In the genomic region with DNA sequence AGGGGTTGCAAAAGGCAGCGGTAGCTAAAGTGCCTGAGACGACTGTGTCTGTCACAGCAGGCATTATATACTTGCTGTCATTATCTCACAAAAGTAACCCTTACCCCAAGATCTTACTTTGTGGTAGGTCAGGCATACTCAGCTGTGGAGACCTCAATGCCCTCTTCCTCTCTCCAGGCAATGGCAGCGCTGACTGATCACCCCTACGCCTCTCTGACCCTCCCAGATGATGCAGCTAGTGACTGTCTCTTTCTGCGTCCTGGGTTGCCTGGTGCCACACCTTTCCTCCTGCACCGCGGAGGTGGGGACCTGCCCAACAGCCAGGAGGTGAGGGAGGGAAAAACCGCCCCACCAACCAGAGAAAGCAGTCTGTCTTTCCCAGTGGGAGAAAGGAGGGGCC, we compare ENCODE assay signal across 13 mouse cellular contexts. TPM values are rescaled to one million over a fixed set of nuclear protein-coding genes. Genes with fewer than 3 reads are reported as not detected.
A peak's percentile ranks its signal among the peaks of the same experiment; 100 is the strongest.
DNase-seq lines count a peak whose midpoint lies in the region; ATAC-seq and TF ChIP-seq lines count a peak whose summit lies in the region.
"Had no signal": no experiment of that assay in that cellular context is flagged by ENCODE, and none has a peak within 500 bp of the region (broad histone marks: within the 10 kb centered on the region; RNA-seq: fewer than 3 reads in every experiment).

No protein-coding gene starts in this region.

- peaks cover 42% of the 10 kb centered on the region for H3K4me1 ChIP-seq in heart, embryonic 12.5 days (replicated peaks)
- H3K4me1 ChIP-seq in midbrain, embryonic 10.5 days = peaks cover 59% of the 10 kb centered on the region
- peaks cover 4% of the 10 kb centered on the region for H3K4me1 ChIP-seq in midbrain, postnatal 0 days (ENCODE audit: insufficient read depth, low read length)
- peaks cover 37% of the 10 kb centered on the region for H3K4me1 ChIP-seq in embryonic facial prominence, embryonic 13.5 days
- peaks cover 45% of the 10 kb centered on the region for H3K4me1 ChIP-seq in stomach, embryonic 16.5 days (ENCODE audit: control insufficient read depth, insufficient read depth, low read length)

- no peak for TF ChIP-seq CTCF in midbrain, postnatal 0 days (IDR thresholded peaks at IDR 0.05)

- no peak overlapping the region for H3K27ac ChIP-seq in heart, embryonic 12.5 days (ENCODE audit: poor library complexity, severe bottlenecking)
- no peak overlapping the region for H3K27ac ChIP-seq in midbrain, embryonic 10.5 days (replicated peaks)
- no peak overlapping the region for H3K27ac ChIP-seq in midbrain, postnatal 0 days (ENCODE audit: low read depth, low read length)
- no peak overlapping the region for H3K27ac ChIP-seq in embryonic facial prominence, embryonic 13.5 days
- H3K27ac ChIP-seq in stomach, embryonic 16.5 days (ENCODE audit: low read length) = 0 out of 2 replicates have a peak overlapping the region, but pooled peaks have one; percentile 36
- H3K27ac ChIP-seq: liver, embryonic 14.5 days had no signal

- no peaks in the 10 kb centered on the region for H3K9me3 ChIP-seq in heart, embryonic 12.5 days (replicated peaks)
- no peaks in the 10 kb centered on the region for H3K9me3 ChIP-seq in midbrain, embryonic 10.5 days (replicated peaks)
- H3K9me3 ChIP-seq in midbrain, postnatal 0 days (ENCODE audit: low read length) = no peaks in the 10 kb centered on the region
- H3K9me3 ChIP-seq in embryonic facial prominence, embryonic 13.5 days = no peaks in the 10 kb centered on the region
- no peaks in the 10 kb centered on the region for H3K9me3 ChIP-seq in stomach, embryonic 16.5 days (replicated peaks; ENCODE audit: control insufficient read depth, low read length)

- WGBS in heart, embryonic 12.5 days = 80% methylated on average over 8 of the region's 8 CpGs
- WGBS in midbrain, embryonic 10.5 days = 88% methylated on average over 8 of the region's 8 CpGs
- whole genome bisulfite sequencing in midbrain, postnatal 0 days = 88% methylated on average over 8 of the region's 8 CpGs
- WGBS in embryonic facial prominence, embryonic 13.5 days = 83% methylated on average over 8 of the region's 8 CpGs
- WGBS in stomach, embryonic 16.5 days = 75% methylated on average over 8 of the region's 8 CpGs

- no peak overlapping the region for H3K9ac ChIP-seq in heart, embryonic 12.5 days
- H3K9ac ChIP-seq in midbrain, postnatal 0 days (replicated peaks; ENCODE audit: low read length, poor library complexity, severe bottlenecking) = no peak overlapping the region
- H3K9ac ChIP-seq in embryonic facial prominence, embryonic 13.5 days = no peak overlapping the region
- H3K9ac ChIP-seq in stomach, embryonic 16.5 days (ENCODE audit: low read length) = peak overlapping the region; percentile 23; the same call in 1 of the 2 replicates
- H3K9ac ChIP-seq: liver, embryonic 14.5 days had no signal

- H3K4me2 ChIP-seq in heart, embryonic 12.5 days = no peak overlapping the region
- H3K4me2 ChIP-seq in midbrain, postnatal 0 days (ENCODE audit: low read depth, low read length, poor library complexity, severe bottlenecking) = no peak overlapping the region
- peak overlapping the region; percentile 96 for H3K4me2 ChIP-seq in embryonic facial prominence, embryonic 13.5 days
- no peak overlapping the region for H3K4me2 ChIP-seq in stomach, embryonic 16.5 days (ENCODE audit: low read depth, low read length)

- no peak overlapping the region for H3K4me3 ChIP-seq in heart, embryonic 12.5 days
- peak overlapping the region; percentile 88 for H3K4me3 ChIP-seq in midbrain, embryonic 10.5 days
- H3K4me3 ChIP-seq in midbrain, postnatal 0 days (ENCODE audit: low read depth, low read length) = no peak overlapping the region
- H3K4me3 ChIP-seq in embryonic facial prominence, embryonic 13.5 days = peak overlapping the region; percentile 76
- H3K4me3 ChIP-seq in stomach, embryonic 16.5 days (replicated peaks; ENCODE audit: low read length) = no peak overlapping the region

- peaks cover 52% of the 10 kb centered on the region for H3K36me3 ChIP-seq in heart, embryonic 12.5 days
- H3K36me3 ChIP-seq in midbrain, embryonic 10.5 days = peaks cover 56% of the 10 kb centered on the region
- peaks cover 6% of the 10 kb centered on the region; the same call in 1 of the 2 replicates for H3K36me3 ChIP-seq in midbrain, postnatal 0 days (ENCODE audit: insufficient read depth, low read length)
- H3K36me3 ChIP-seq in embryonic facial prominence, embryonic 13.5 days = peaks cover 54% of the 10 kb centered on the region
- H3K36me3 ChIP-seq in stomach, embryonic 16.5 days (ENCODE audit: control insufficient read depth, insufficient read depth, low read length) = peaks cover 15% of the 10 kb centered on the region

- peak; percentile 92 for DNase-seq in heart, adult 11 months
- DNase-seq in midbrain, embryonic 10.5 days (ENCODE audit: low spot score) = no peak
- DNase-seq in midbrain, postnatal 0 days (ENCODE audit: low spot score) = no peak
- no peak for DNase-seq in layer of hippocampus, postnatal 14 days (ENCODE audit: low spot score in 2 of 2)
- DNase-seq: adrenal gland, adult 8-10 months had no signal

- no peak for ATAC-seq in heart, embryonic 12.5 days (ENCODE audit: insufficient number of reproducible peaks, low FRiP score)
- ATAC-seq in midbrain, postnatal 0 days (ENCODE audit: low FRiP score) = no peak
- no peak for ATAC-seq in embryonic facial prominence, embryonic 13.5 days (ENCODE audit: insufficient number of reproducible peaks, insufficient read depth, low FRiP score, low TSS enrichment, low read depth)
- no peak for ATAC-seq in stomach, embryonic 16.5 days (ENCODE audit: insufficient read depth, low FRiP score)
- ATAC-seq: intestine, embryonic 16.5 days had no signal

- peaks cover 37% of the 10 kb centered on the region for H3K27me3 ChIP-seq in heart, embryonic 12.5 days (replicated peaks)
- peaks cover 46% of the 10 kb centered on the region for H3K27me3 ChIP-seq in midbrain, embryonic 10.5 days (ENCODE audit: low read depth, poor library complexity, severe bottlenecking)
- peaks cover 20% of the 10 kb centered on the region; the same call in 1 of the 2 replicates for H3K27me3 ChIP-seq in midbrain, postnatal 0 days (ENCODE audit: insufficient read depth, low read length)
- peaks cover 31% of the 10 kb centered on the region for H3K27me3 ChIP-seq in embryonic facial prominence, embryonic 13.5 days
- no peaks in the 10 kb centered on the region for H3K27me3 ChIP-seq in stomach, embryonic 16.5 days (ENCODE audit: control insufficient read depth, insufficient read depth, low read length)

RNA-seq across cellular contexts. Expression of a gene that starts 2.5 kb away (rescaled TPM):
- polyA plus RNA-seq in heart, embryonic 12.5 days (2016; fragmentation: Nextera tagmentation; extraction: Ambion mirVana) = 192 and 205 TPM in 2 replicates
- polyA plus RNA-seq in midbrain, embryonic 10.5 days (2016; fragmentation: Nextera tagmentation; extraction: Ambion mirVana) = 527 and 597 TPM in 2 replicates
- 159 and 204 TPM in 2 replicates for total RNA-seq in midbrain, postnatal 0 days (2014; rRNA removed)
- 210 and 213 TPM in 2 replicates for polyA plus RNA-seq in midbrain, postnatal 0 days (2015; fragmentation: Nextera tagmentation; extraction: Ambion mirVana)
- 358 and 374 TPM in 2 replicates for polyA plus RNA-seq in embryonic facial prominence, embryonic 13.5 days (2015; fragmentation: Nextera tagmentation; extraction: Ambion mirVana)
- 190 and 193 TPM in 2 replicates for polyA plus RNA-seq in stomach, embryonic 16.5 days (2015; fragmentation: Nextera tagmentation; extraction: Ambion mirVana)
- 10 to 100 TPM; 26.4 to 33.1 TPM for total RNA-seq in layer of hippocampus, postnatal 14 days (2021)

RNA-seq across cellular contexts. Expression of a gene that starts 3.9 kb away (rescaled TPM):
- polyA plus RNA-seq in heart, embryonic 12.5 days (2016; fragmentation: Nextera tagmentation; extraction: Ambion mirVana) = 0.27 TPM in 1 of 2 replicates, not detected in the other
- polyA plus RNA-seq in midbrain, embryonic 10.5 days (2016; fragmentation: Nextera tagmentation; extraction: Ambion mirVana) = 0.17 TPM in 2 replicates
- total RNA-seq in midbrain, postnatal 0 days (2014; rRNA removed) = 2.4 TPM in 1 of 2 replicates, not detected in the other
- not detected in 2 replicates for polyA plus RNA-seq in midbrain, postnatal 0 days (2015; fragmentation: Nextera tagmentation; extraction: Ambion mirVana)
- polyA plus RNA-seq in embryonic facial prominence, embryonic 13.5 days (2015; fragmentation: Nextera tagmentation; extraction: Ambion mirVana) = 0.87 and 1.0 TPM in 2 replicates
- 50.6 and 109 TPM in 2 replicates for polyA plus RNA-seq in stomach, embryonic 16.5 days (2015; fragmentation: Nextera tagmentation; extraction: Ambion mirVana)
- total RNA-seq in layer of hippocampus, postnatal 14 days (2021) = not detected
- total RNA-seq: adrenal gland, adult 8-10 months; granulocyte monocyte progenitor cell, adult 5-6 weeks; left cerebral cortex, adult 8-10 months had no signal
- polyA plus RNA-seq: neural tube, embryonic 14.5 days had no signal

RNA-seq across cellular contexts. Expression of a gene that starts 4.7 kb away (rescaled TPM):
- 1.2 and 2.0 TPM in 2 replicates for polyA plus RNA-seq in heart, embryonic 12.5 days (2016; fragmentation: Nextera tagmentation; extraction: Ambion mirVana)
- polyA plus RNA-seq in midbrain, embryonic 10.5 days (2016; fragmentation: Nextera tagmentation; extraction: Ambion mirVana) = 1.3 TPM in 2 replicates
- not detected in 2 replicates for total RNA-seq in midbrain, postnatal 0 days (2014; rRNA removed)
- polyA plus RNA-seq in midbrain, postnatal 0 days (2015; fragmentation: Nextera tagmentation; extraction: Ambion mirVana) = not detected in 2 replicates
- polyA plus RNA-seq in embryonic facial prominence, embryonic 13.5 days (2015; fragmentation: Nextera tagmentation; extraction: Ambion mirVana) = 0.77 and 0.89 TPM in 2 replicates
- polyA plus RNA-seq in stomach, embryonic 16.5 days (2015; fragmentation: Nextera tagmentation; extraction: Ambion mirVana) = 0.48 and 1.0 TPM in 2 replicates
- total RNA-seq in layer of hippocampus, postnatal 14 days (2021) = not detected
- total RNA-seq: adrenal gland, adult 8-10 months; granulocyte monocyte progenitor cell, adult 5-6 weeks had no signal

RNA-seq across cellular contexts. Expression of a gene that starts 11.5 kb away (rescaled TPM):
- polyA plus RNA-seq in heart, embryonic 12.5 days (2016; fragmentation: Nextera tagmentation; extraction: Ambion mirVana) = 349 and 354 TPM in 2 replicates
- polyA plus RNA-seq in midbrain, embryonic 10.5 days (2016; fragmentation: Nextera tagmentation; extraction: Ambion mirVana) = 216 and 217 TPM in 2 replicates
- total RNA-seq in midbrain, postnatal 0 days (2014; rRNA removed) = 28.0 and 33.4 TPM in 2 replicates
- 40.0 and 41.9 TPM in 2 replicates for polyA plus RNA-seq in midbrain, postnatal 0 days (2015; fragmentation: Nextera tagmentation; extraction: Ambion mirVana)
- polyA plus RNA-seq in embryonic facial prominence, embryonic 13.5 days (2015; fragmentation: Nextera tagmentation; extraction: Ambion mirVana) = 243 and 254 TPM in 2 replicates
- polyA plus RNA-seq in stomach, embryonic 16.5 days (2015; fragmentation: Nextera tagmentation; extraction: Ambion mirVana) = 396 and 441 TPM in 2 replicates
- total RNA-seq in layer of hippocampus, postnatal 14 days (2021) = 10 to 100 TPM; 11.7 to 14.8 TPM

RNA-seq across cellular contexts. Expression of a gene that starts 14.8 kb away (rescaled TPM):
- 3.5 and 4.9 TPM in 2 replicates for polyA plus RNA-seq in heart, embryonic 12.5 days (2016; fragmentation: Nextera tagmentation; extraction: Ambion mirVana)
- polyA plus RNA-seq in midbrain, embryonic 10.5 days (2016; fragmentation: Nextera tagmentation; extraction: Ambion mirVana) = 5.4 and 6.3 TPM in 2 replicates
- 1.7 and 3.8 TPM in 2 replicates for total RNA-seq in midbrain, postnatal 0 days (2014; rRNA removed)
- polyA plus RNA-seq in midbrain, postnatal 0 days (2015; fragmentation: Nextera tagmentation; extraction: Ambion mirVana) = 1.3 and 1.4 TPM in 2 replicates
- 3.5 and 3.6 TPM in 2 replicates for polyA plus RNA-seq in embryonic facial prominence, embryonic 13.5 days (2015; fragmentation: Nextera tagmentation; extraction: Ambion mirVana)
- 3.9 and 4.2 TPM in 2 replicates for polyA plus RNA-seq in stomach, embryonic 16.5 days (2015; fragmentation: Nextera tagmentation; extraction: Ambion mirVana)
- total RNA-seq in layer of hippocampus, postnatal 14 days (2021) = 1 to 10 TPM in 1 of 2 experiments, under 1 TPM in 1; 0.79 to 1.9 TPM

Comparison
In these comparisons a context has a peak if more than half of its experiments do, and no peak if none do; other contexts are left out.
1. H3K4me3 ChIP-seq: peak in midbrain, embryonic 10.5 days (single experiment) and embryonic facial prominence, embryonic 13.5 days (single experiment); none in heart, embryonic 12.5 days (single experiment), midbrain, postnatal 0 days (single experiment) and stomach, embryonic 16.5 days (single experiment).
2. RNA of a gene that starts 3.9 kb away (polyA plus RNA-seq): 50.6 to 109 TPM in stomach, embryonic 16.5 days; 0.87 to 1.0 TPM in embryonic facial prominence, embryonic 13.5 days, 0.27 TPM in heart, embryonic 12.5 days, 0.17 TPM in midbrain, embryonic 10.5 days and not detected in midbrain, postnatal 0 days; every median in the first group is over 10 times any median in the second.